Mouse (Mus musculus) heart, embryonic 12.5 days (tissue): ENCODE data around the gene Dgke. TPM values are rescaled to one million over a fixed set of nuclear protein-coding genes. Genes with fewer than 3 reads are reported as not detected.
"Not testable (repeated sequence)": the region's sequence is repeated elsewhere in the genome, so short reads cannot be mapped to it uniquely, and the experiment has no call there.

Source experiments
- ATAC-seq: fragments of 200-750 bp; cut with Nextera tagmentation; 2 replicates; pipeline ENCODE4 v1.8.0; 2017; ENCODE audit warnings: moderate TSS enrichment, moderate library complexity; ENCODE audit not compliant: insufficient number of reproducible peaks, low FRiP score
- H3K27ac ChIP-seq: fragments of 300-500 bp; sonication (generic); 2 replicates; pipeline ENCODE4 v1.5.1; 2016; ENCODE audit warnings: mild to moderate bottlenecking, moderate library complexity; ENCODE audit not compliant: poor library complexity, severe bottlenecking
- H3K27me3 ChIP-seq: fragments of 300-500 bp; sonication (generic); replicated peaks from 2 replicates; pipeline ENCODE4 v1.6.1; 2016; ENCODE audit warnings: mild to moderate bottlenecking, moderate library complexity
- H3K36me3 ChIP-seq: fragments of 300-500 bp; sonication (generic); 2 replicates; pipeline ENCODE4 v1.6.1; 2016; ENCODE audit warnings: mild to moderate bottlenecking, moderate library complexity
- H3K4me1 ChIP-seq: fragments of 300-500 bp; sonication (generic); replicated peaks from 2 replicates; pipeline ENCODE4 v1.6.1; 2016; ENCODE audit warnings: mild to moderate bottlenecking
- H3K4me2 ChIP-seq: fragments of 300-500 bp; sonication (generic); 2 replicates; pipeline ENCODE4 v1.6.1; 2016; ENCODE audit warnings: mild to moderate bottlenecking, moderate library complexity
- H3K4me3 ChIP-seq: fragments of 300-500 bp; sonication (generic); 2 replicates; pipeline ENCODE4 v1.5.1; 2016; ENCODE audit warnings: mild to moderate bottlenecking
- H3K9ac ChIP-seq: fragments of 300-500 bp; sonication (generic); 2 replicates; pipeline ENCODE4 v1.6.1; 2016; ENCODE audit warnings: mild to moderate bottlenecking, moderate library complexity
- H3K9me3 ChIP-seq: fragments of 300-500 bp; sonication (generic); replicated peaks from 2 replicates; pipeline ENCODE4 v1.6.1; 2016; ENCODE audit warnings: mild to moderate bottlenecking, moderate library complexity
- WGBS: fragments of 180-500 bp; shearing (Covaris S2); methylation state at CpG from one replicate; pipeline ENCODE4 v1.1.7; 2016; 5-methylcytosine and 5-hydroxymethylcytosine counted together
- polyA plus RNA-seq: library from polyadenylated mRNA; unstranded; fragments of >200 nt; fragmentation: Nextera tagmentation; extraction: Ambion mirVana; gene quantifications from 2 replicates; pipeline ENCODE4 v1.2.1, GENCODE M21; 2016

Dgke gene
- polyA plus RNA-seq, 1 experiment from 2014 or later: 7.2 TPM

- no peak for ATAC-seq
- WGBS: 70% methylated on average over 9 of the region's 9 CpGs
- no peaks in the 10 kb centered on the region for H3K36me3 ChIP-seq
- H3K4me3 ChIP-seq: no peak overlapping the region
- no peak overlapping the region for H3K4me2 ChIP-seq
- H3K27me3 ChIP-seq: no peaks in the 10 kb centered on the region
- H3K4me1 ChIP-seq: no peaks in the 10 kb centered on the region
- H3K27ac ChIP-seq: no peak overlapping the region
- no peak overlapping the region for H3K9ac ChIP-seq
- no peaks in the 10 kb centered on the region for H3K9me3 ChIP-seq
Measured at GRCm38 (mm10) chr11:89092714-89093113, 26.1 kb upstream of the Dgke start.

- H3K27ac ChIP-seq, H3K36me3 ChIP-seq, H3K9ac ChIP-seq, ATAC-seq, H3K9me3 ChIP-seq, H3K4me2 ChIP-seq, H3K27me3 ChIP-seq, H3K4me3 ChIP-seq, H3K4me1 ChIP-seq: not testable (repeated sequence)
- 89% methylated on average over 6 of the region's 7 CpGs for WGBS
Measured at GRCm38 (mm10) chr11:89090359-89090758, 23.7 kb upstream of the Dgke start.

GRCm38 (mm10) chr11:89088754-89089153 lies 22.1 kb upstream of the Dgke start:
- WGBS: 79% methylated on average over 4 of the region's 4 CpGs
- Histone ChIP-seq H3K4me3 (no peak overlapping the region), H3K9ac (no peak overlapping the region), H3K27ac (no peak overlapping the region), H3K9me3 (no peaks in the 10 kb centered on the region), H3K27me3 (no peaks in the 10 kb centered on the region), H3K36me3 (no peaks in the 10 kb centered on the region), H3K4me2 (no peak overlapping the region), H3K4me1 (no peaks in the 10 kb centered on the region)
- no peak for ATAC-seq

- Histone ChIP-seq H3K27ac (no peak overlapping the region), H3K9ac (no peak overlapping the region), H3K9me3 (no peaks in the 10 kb centered on the region), H3K4me3 (no peak overlapping the region), H3K4me1 (no peaks in the 10 kb centered on the region), H3K36me3 (no peaks in the 10 kb centered on the region), H3K4me2 (no peak overlapping the region), H3K27me3 (no peaks in the 10 kb centered on the region)
- no peak for ATAC-seq
- 86% methylated on average over 10 of the region's 10 CpGs for WGBS
Measured at GRCm38 (mm10) chr11:89086208-89086809, 19.7 kb upstream of the Dgke start.

GRCm38 (mm10) chr11:89084601-89085000 lies 18.0 kb upstream of the Dgke start:
- Histone ChIP-seq H3K4me2 (no peak overlapping the region), H3K9ac (no peak overlapping the region), H3K4me1 (no peaks in the 10 kb centered on the region), H3K4me3 (no peak overlapping the region), H3K27me3 (no peaks in the 10 kb centered on the region), H3K36me3 (no peaks in the 10 kb centered on the region), H3K9me3 (no peaks in the 10 kb centered on the region), H3K27ac (no peak overlapping the region)
- WGBS: 37% methylated on average over 7 of the region's 7 CpGs
- no peak for ATAC-seq

- H3K27me3 ChIP-seq, ATAC-seq, H3K4me2 ChIP-seq, H3K27ac ChIP-seq, H3K4me3 ChIP-seq, H3K4me1 ChIP-seq, H3K9ac ChIP-seq, H3K36me3 ChIP-seq, H3K9me3 ChIP-seq: not testable (repeated sequence)
- WGBS: 79% methylated on average over 3 of the region's 3 CpGs
Measured at GRCm38 (mm10) chr11:89082691-89083090, 16.0 kb upstream of the Dgke start.

GRCm38 (mm10) chr11:89081906-89082305 lies 15.3 kb upstream of the Dgke start:
- not testable (repeated sequence) for H3K4me1 ChIP-seq, H3K36me3 ChIP-seq, H3K27ac ChIP-seq, H3K27me3 ChIP-seq, H3K9ac ChIP-seq, H3K4me2 ChIP-seq, H3K4me3 ChIP-seq, H3K9me3 ChIP-seq, ATAC-seq
- 77% methylated on average over 5 of the region's 5 CpGs for WGBS

GRCm38 (mm10) chr11:89078996-89079680 lies 12.5 kb upstream of the Dgke start:
- no peaks in the 10 kb centered on the region for H3K9me3 ChIP-seq
- no peak overlapping the region for H3K4me3 ChIP-seq
- H3K36me3 ChIP-seq: no peaks in the 10 kb centered on the region
- no peaks in the 10 kb centered on the region for H3K4me1 ChIP-seq
- H3K27me3 ChIP-seq: no peaks in the 10 kb centered on the region
- H3K9ac ChIP-seq: no peak overlapping the region
- no peak overlapping the region for H3K27ac ChIP-seq
- 82% methylated on average over 16 of the region's 16 CpGs for WGBS
- H3K4me2 ChIP-seq: no peak overlapping the region
- ATAC-seq: no peak

GRCm38 (mm10) chr11:89078305-89078704 lies 11.7 kb upstream of the Dgke start:
- no peaks in the 10 kb centered on the region; the same call in 1 of the 2 replicates for H3K27me3 ChIP-seq
- H3K4me1 ChIP-seq: no peaks in the 10 kb centered on the region
- no peak overlapping the region for H3K4me3 ChIP-seq
- H3K4me2 ChIP-seq: no peak overlapping the region
- no peaks in the 10 kb centered on the region for H3K9me3 ChIP-seq
- WGBS: 83% methylated on average over 3 of the region's 3 CpGs
- H3K9ac ChIP-seq: no peak overlapping the region
- no peak overlapping the region for H3K27ac ChIP-seq
- ATAC-seq: no peak
- H3K36me3 ChIP-seq: no peaks in the 10 kb centered on the region

GRCm38 (mm10) chr11:89077601-89078000 lies 11.0 kb upstream of the Dgke start:
- no peak overlapping the region for H3K27ac ChIP-seq

GRCm38 (mm10) chr11:89076370-89076821 lies 9.7 kb upstream of the Dgke start:
- 63% methylated on average over 4 of the region's 4 CpGs for WGBS
- H3K9ac ChIP-seq: no peak overlapping the region
- no peak overlapping the region for H3K4me2 ChIP-seq
- H3K4me1 ChIP-seq: no peaks in the 10 kb centered on the region
- ATAC-seq: no peak
- no peak overlapping the region for H3K27ac ChIP-seq
- no peaks in the 10 kb centered on the region for H3K36me3 ChIP-seq
- no peaks in the 10 kb centered on the region for H3K9me3 ChIP-seq
- H3K4me3 ChIP-seq: no peak overlapping the region
- no peaks in the 10 kb centered on the region; the same call in 1 of the 2 replicates for H3K27me3 ChIP-seq

More at GRCm38 (mm10) chr11:89077601-89078000, 11.0 kb upstream of the Dgke start:
- no peak overlapping the region for H3K9ac ChIP-seq
- ATAC-seq: no peak
- no peaks in the 10 kb centered on the region; the same call in 1 of the 2 replicates for H3K27me3 ChIP-seq
- H3K9me3 ChIP-seq: no peaks in the 10 kb centered on the region
- H3K4me2 ChIP-seq: no peak overlapping the region
- 86% methylated on average over 8 of the region's 8 CpGs for WGBS
- no peaks in the 10 kb centered on the region for H3K36me3 ChIP-seq
- no peaks in the 10 kb centered on the region for H3K4me1 ChIP-seq
- H3K4me3 ChIP-seq: no peak overlapping the region
